Mouse (Mus musculus) heart, postnatal 36 days (tissue): ENCODE measurements at regions not wholly inside any gene's neighbourhood (a gene's known extent, or its start where the extent isn't known, plus 50 kb on each side); places are given as distances from the start of the nearest gene placed in this dataset.
"Not testable (repeated sequence)": the region's sequence is repeated elsewhere in the genome, so short reads cannot be mapped to it uniquely, and the experiment has no call there.

Experiments
- DNase-seq, 2 experiments: peaks; one replicate each; pipeline ENCODE4 v3.0.0; 2021 to 2022
- intact Hi-C: fragments of 180-260 bp; cut with DNase I; formaldehyde crosslinking; loops from one replicate; pipeline ENCODE4 v1.15.1; 2025

DNA sequence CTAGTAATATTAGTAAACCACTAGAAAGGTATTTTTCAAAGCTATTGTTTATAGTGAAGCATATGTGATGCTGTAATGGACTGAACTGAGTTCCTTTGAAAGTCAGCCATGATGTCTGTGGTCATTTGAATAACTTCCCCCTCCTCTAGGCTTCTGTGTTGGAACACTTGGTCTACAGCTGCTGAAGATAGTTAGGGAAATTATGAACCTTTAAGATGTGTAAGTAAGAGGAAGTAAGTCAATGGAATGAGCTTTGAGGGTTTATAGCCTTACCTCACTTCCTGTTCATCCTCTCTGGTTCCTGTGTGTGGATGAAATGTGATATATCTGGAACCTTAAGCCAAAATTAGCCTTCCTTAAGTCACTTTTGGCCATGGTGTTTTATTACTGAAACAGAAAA lies 145.7 kb upstream of the Tmem229a start:
- intact Hi-C loops, result no loop called here
- DNase-seq, result no peak

DNA sequence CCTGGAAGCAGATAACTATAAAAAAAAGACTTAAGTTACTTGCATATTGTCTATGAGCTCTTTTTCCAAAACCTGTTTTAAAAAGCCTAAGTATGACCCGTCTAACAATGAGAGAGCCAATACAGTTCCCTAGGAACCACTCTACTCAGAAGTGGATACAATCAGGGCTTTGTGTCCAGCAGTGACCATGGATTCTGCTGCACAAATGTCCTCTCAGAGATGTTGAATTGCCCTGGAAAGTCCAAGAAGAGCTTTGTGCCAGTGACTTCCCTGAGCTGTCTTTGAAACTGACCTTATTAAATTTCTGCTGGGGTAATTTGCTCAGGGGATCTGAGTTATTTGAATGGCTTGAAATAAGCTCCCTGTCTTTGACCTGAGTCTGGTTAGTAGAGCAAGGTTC lies 131.1 kb upstream of the Tmem229a start:
- no peak for DNase-seq
- intact Hi-C loops, result no loop called here

DNA sequence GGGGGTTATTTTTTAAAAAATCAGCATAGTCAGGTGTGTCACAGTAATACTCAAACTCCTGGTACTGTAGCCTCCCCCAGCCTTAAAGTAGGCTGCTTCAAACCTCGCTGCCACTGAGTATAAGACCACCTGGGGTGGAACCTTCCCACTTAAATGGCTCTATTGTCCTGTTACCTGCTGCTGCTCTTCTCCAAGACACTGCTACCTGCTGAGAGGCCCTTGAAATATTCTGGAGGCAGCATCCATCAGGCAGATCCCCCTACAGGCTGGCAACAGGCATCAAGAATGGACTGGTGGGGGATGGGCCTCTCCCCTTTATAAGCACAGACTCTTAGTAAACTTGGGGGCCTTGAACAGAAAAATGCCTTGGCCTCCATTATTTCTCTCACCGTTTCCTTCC lies 129.8 kb upstream of the Tmem229a start:
- intact Hi-C loops, result no loop called here
- DNase-seq, result no peak

DNA sequence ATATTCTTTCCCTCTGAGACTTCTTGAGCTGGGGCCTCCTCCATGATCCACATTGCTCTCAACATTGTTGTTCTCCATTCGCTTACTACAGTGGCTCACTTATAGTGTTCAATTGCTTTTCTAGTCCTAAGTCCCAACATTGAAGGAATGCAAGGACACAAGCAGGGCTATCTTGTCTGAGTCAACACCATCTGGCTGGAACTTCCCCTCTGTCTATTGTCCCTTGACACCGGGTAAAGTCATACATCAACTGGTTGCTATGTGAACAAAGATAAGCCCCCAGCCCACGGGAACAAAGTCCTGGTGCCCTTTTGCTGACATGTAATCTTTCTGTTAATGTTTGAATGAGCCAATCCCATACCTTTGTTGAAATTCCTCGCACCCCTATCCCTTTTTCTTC lies 129.2 kb upstream of the Tmem229a start:
- DNase-seq, intact Hi-C loops: not testable (repeated sequence)

DNA sequence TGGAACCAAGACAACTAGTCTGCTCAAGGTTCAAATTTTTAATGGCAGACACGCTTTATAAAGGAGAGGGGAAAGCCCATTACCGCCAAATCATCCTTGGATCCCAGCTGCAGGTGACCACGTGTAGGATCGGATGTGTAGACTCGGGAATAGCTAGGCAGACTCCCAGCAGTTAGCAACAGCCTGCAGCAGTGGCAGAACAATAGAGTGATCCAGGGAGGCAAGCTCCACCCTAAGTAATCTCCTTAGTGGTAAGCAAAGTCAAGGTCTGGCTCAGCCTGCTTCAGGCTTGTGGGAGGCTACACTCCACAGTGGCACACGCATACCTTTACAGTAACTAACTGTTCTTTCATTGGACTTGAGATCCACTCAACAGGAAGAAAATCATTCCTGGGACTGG lies 109.8 kb upstream of the Tmem229a start:
- intact Hi-C loops, result no loop called here
- no peak for DNase-seq

DNA sequence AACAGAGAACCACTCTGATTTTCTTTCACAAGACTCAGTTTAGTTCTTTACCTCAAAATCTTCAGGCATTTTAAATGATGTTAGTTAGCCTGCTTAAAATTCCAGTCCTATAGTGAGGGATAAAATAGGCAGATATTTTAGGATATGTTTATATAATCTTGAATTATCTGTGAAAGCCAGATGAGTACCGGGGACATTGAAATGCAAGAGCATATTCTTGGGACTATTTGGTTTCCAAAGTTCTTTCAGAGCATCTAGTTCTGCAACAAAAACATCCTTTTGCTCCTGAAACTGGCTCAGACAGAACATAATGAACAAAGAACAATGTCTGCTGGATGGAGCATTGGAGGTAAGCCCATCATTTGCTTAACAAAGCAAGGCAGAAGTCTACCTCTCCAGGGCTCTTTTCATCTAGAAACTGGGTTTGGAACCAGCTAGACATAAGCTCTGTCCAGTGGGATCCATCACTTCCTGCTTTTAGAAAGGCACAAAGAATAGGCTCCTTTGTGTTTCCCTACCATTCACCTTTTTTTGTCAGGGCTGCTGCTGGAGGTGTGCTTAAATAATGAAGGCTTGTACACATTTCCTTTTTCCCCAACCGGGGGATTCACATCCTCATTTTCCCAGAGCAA lies 76.9 kb upstream of the Tmem229a start:
- intact Hi-C loops, result no loop called here
- no peak for DNase-seq

DNA sequence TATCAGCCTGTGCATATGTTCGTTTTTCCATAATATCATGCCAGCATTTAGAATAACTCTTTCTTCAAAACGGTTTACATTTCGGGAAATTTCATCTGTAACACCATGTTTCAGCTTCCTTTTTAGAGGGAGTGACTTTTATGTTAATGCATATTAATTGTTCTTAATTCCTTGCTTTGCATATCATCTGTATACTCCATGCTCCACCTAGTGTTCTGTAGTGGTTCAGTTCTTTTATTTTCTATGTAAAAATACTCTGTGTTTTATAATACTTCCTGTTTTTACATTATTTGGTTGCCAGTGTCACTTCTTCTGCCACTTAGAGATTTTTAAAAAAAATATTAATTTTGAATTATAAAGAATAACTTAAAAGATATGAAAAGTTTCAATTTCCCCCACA lies 70.9 kb upstream of the Tmem229a start:
- intact Hi-C loops, result loop anchor here (5.0 kb wide), 1 partner anchor 305 kb away; no protein-coding TSS in a partner anchor
- DNase-seq, result no peak

DNA sequence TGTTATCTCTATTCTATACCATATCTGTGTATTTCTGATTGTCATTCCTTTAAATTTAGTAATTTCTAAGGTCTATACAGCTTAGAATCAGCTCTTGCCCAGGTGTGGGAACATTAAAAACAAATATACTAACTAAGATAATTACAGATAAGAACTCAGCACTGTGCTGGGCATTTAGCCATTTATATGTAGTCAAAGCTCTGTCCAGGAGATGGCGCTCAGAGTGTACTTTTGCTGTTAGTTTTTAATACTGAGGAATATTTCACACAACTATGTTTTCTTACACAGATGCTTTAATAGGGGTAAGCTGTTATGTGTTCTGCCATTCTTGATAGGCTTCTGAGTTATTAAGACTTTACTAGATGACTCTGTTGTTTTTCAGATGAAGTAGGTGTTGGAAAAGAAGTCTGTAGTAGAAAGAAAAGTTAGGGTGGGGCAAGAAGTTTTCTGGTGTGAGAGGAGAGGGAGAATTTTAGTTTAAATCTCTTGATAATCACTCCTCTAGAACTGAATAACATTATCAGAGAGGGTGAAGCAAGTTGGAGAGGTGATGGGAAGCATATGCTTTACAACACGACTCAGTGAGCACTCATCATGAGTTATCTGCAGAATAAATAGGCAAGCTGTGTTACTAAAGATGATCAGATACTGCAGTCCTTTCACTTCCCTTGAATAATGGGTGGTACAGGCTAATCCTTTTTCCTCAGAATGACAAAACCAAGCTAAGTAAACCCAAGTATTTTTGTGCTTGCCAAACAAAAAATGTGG lies 64.1 kb upstream of the Tmem229a start:
- intact Hi-C loops, result loop anchor here (5.0 kb wide), 1 partner anchor 747 kb away; no protein-coding TSS in a partner anchor

DNA sequence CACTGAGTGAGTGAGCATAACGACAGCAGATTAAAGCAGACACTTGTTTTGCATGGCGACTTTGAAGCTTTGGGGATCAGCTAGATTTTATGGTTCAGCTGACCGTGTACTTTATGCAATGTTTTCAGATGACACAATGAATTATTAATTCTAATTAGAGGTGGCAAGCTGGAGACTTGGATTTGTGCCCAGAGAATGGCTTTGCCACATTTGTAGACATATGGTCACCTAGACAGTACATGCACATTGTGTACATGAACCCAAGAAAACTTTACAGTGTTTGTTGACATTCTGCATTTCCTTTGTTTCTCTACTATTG lies 57.1 kb upstream of the Tmem229a start:
- intact Hi-C loops, result no loop called here
- no peak for DNase-seq

More for the DNA sequence above, 64.1 kb upstream of the Tmem229a start:
- no peak for DNase-seq

DNA sequence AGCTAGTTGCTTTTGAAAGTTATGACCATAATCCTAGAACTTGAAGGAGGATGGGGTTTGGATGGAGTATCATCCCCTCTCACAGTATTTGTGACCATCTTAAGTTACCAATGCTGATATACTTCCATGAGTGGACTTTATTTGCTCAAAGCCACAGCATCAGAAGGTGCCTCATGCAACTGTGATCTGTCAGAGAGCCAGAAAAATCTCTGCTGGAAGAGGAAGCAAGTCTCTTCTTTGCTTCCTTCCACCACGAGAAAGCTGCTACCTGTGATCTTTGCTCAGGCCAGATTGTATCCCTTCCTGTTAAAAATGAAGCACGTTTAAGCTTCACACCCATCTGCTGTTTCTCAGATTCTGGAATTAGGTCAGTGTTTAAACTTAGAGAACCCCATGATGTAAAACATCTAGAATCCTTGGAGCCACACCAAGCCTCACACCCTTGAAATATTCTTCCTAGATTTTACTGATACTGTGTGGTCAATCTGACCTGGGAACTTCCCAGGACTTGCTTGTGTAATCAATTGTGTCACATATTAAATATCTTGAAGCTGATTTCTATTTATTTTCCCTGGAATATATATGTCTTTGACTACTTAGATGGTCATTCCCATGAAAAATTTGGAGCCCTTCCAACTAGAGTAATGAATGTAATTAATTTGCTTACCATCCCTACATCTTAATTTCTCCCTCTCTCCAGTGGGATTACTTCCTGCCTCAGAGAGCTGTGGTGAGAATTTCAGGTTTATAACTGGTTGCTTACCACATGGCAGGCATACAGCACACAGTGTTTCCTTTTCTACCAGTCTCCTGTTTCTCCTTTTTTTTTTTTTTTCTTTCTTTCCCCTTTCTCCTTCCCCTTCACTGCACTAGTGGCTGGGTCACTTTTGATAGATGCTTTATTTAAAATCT lies 56.5 kb upstream of the Tmem229a start:
- intact Hi-C loops, result no loop called here
- no peak for DNase-seq

DNA sequence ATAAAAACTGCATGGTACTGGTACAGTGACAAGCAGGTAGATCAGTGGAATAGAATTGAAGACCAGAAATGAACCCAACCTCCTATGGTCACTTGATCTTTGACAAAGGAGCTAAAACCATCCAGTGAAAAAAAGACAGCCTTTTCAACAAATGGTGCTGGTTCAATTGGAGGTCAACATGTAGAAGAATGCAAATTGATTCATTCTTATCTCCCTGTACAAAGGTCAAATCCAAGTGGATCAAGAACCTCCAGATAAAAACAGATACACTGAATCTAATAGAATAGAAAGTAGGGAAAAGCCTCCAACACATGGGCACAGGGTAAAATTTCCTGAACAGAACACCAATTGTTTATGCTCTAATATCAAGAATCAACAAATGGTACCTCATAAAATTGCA lies 52.8 kb upstream of the Tmem229a start:
- intact Hi-C loops, DNase-seq: not testable (repeated sequence)
